Mouse (Mus musculus) adrenal gland, adult 18-20 months (tissue): ENCODE data around the gene Mxd1. TPM values are rescaled to one million over a fixed set of nuclear protein-coding genes. Genes with fewer than 3 reads are reported as not detected.

ENCODE experiments used
- DNase-seq, 2 experiments: peaks; one replicate each; pipeline ENCODE4 v3.0.0; 2021 to 2022; ENCODE audit warnings: low spot score in 2 of 2
- total RNA-seq, 2 experiments: library from RNA; stranded (reverse); gene quantifications; 1 replicate in 1 of 2; 2 replicates in 1 of 2; pipeline ENCODE4 v1.2.3; 2021

Mxd1 gene
- total RNA-seq, 2 experiments from 2014 or later: 7.2 to 7.5 TPM

GRCm38 (mm10) chr6:86653026-86653425, 15.9 kb downstream of the Mxd1 start:
- no peak for DNase-seq

GRCm38 (mm10) chr6:86646143-86646542, 22.8 kb downstream of the Mxd1 start:
- DNase-seq: no peak

DNA sequence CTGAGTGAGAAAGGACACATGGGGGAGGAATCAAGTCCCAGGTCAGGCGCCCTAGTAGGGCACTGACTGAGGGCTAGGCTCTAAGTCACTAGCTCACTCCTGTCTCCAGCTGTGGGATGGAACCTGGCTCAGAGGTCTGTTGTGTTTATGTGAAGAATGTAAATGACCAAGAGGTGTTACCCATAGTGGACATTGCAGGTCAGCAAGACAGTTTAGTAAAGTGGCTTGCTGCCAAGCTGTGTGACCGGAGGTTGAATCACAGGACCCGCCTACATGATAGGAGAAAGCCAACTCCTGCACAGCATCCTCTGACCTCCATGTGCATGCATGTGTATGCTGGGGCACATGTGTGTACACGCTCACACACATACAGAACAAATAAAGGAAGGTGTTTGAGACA, 23.4 kb downstream of the Mxd1 start:
- no peak for DNase-seq

GRCm38 (mm10) chr6:86644775-86645400, 24.1 kb downstream of the Mxd1 start:
- no peak for DNase-seq

DNA sequence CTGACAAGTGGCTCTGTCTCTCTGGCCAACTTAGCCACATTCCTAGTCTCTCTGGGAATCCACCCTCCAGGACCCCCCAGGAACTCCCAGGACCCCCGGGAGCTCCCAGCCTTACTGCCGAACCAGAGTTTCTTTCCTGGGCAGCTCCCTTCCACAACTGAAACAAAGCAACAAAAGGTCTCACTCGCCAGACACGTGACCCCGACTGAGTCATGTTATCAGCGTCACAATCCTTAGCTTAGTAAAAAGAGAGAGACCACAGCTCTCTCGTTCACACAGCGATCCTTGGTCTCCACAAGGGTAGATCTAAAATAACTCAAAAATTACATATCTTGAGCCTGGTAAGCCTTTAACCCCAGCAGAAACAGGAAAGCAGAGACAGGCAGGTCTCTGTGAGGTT, 27.2 kb downstream of the Mxd1 start:
- DNase-seq: no peak

DNA sequence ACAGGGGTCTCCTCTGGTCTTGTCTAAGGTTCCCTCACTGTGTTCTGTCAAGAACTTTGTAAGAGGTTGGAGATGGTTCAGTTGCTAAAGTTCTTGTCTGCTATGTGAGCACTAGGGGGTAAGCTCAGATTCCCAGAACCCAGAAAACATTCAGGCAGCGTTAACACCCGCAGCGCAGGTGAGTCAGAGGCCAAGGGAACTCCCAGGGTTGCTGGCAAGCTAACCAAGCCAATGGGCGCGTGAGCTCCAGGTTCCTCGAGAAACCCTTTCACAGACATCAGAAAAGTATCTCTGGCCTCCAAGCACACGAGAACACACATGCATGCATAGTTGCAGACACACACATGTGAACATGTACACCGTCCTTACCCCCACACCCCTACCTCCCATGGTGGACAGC, 28.2 kb downstream of the Mxd1 start:
- DNase-seq: peak in 1 of 2 experiments; percentile 19

DNA sequence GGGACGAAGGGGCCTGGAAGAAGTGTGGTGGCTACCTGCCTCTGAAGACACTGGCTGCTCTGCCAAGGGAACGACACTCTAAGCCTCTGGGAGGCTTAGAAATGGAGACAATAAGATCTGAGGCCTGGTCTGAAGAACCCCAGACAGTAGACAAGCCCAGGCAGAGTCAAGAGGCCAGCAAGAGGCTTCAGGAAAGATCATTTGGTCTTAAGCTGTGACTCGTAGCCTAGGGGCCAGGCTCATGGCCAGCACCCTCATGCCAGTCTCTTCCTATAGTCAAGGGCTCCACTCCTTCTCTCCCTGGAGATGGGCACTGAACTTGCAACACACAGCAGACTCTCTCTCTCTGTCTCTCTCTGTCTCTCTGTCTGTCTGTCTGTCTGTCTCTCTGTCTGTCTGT, 28.8 kb downstream of the Mxd1 start:
- no peak for DNase-seq

DNA sequence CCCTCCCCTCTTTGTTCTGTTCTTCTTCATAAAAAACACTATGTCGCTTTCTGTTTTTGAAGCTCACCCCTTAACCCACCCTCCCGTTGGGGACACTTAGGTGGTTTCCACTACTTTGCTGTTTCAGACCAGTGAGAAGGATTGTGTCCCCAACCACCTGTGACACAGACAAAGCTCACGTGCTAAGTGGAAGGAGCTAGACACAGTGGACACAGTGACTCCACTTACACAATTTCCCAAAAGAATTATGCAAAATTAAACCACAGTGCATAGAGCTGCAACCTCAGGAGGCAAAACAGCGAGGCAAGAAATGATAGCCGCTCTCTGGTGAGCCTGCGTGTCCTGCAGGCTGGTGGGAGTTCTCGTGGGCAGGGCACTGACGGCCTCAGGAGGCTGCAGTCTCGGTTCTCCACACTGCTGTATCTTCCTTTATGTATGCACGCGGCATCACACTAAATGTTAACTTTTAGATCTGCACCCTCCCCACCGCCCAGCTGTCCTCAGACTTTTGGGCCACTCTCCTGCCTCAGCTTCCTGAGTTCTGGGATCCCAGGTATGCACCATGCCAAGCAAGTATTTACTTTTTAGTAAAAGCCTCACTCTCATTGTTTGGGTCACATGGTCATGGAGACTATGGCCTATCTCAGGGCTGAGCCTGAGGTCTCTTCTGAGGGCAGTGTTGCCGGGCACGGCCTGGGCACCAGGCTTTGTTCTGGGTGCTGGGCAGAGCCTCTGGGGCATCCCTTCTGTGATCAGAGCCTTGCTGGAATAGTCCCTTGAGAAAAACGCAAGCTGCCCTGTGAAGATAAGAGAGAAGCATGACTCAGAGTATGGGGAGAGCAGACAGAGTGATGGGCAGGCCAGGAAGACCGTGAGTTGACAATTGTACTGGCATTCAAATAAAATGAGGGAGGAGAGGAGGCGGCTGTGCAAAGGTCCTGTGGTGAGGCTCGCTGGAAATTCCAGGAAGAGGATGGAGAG, 29.5 kb downstream of the Mxd1 start:
- no peak for DNase-seq

GRCm38 (mm10) chr6:86638434-86638833, 30.5 kb downstream of the Mxd1 start:
- DNase-seq: no peak

DNA sequence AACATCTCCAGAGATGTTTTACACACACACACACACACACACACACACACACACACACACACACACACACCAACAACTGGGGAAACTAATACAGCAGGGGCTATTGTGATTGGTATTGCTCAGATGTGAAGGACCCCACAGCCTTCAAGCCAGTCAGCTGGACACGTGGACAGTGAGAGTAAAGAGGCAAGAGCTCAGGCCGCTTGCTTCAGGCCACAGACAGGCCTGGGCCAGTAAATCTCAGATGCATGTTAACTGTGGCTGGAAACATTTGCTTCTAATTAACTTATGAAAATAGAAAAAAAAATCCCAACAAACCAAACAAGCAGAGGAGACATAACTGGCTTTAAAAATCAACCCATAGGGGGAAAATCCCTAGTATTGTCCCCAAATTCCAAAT, 31.1 kb downstream of the Mxd1 start:
- DNase-seq: no peak

DNA sequence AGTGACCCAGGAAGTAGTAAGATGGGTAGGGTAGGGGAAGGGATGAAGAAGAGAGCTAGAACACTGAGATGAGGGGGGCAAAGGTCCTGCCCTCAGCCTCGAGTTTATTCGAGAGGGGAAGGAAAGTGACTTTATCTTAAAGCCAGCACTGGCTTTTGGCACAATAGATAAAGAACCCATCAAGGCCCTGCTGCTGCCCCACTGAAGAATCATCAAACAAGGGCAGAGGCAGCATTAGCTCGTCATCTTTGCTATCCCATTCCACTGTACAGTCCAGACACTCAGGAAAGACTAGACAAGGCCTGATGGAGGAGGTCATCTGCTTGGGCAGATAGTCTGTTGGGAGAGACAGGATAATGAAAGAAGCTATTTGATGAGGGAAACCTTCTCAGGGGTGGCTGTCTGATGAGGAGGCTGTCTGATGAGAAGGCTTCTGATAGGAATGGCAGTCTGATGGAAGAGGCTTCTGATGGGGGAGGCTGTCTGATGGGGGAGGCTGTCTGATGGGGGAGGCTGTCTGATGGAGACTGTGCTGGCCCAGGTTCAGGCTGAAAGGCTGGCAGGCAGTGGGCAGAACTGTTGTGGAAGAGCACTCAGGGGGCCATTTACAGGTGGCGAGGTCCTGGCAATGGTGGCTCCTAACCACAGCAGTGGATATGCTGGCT, 31.7 kb downstream of the Mxd1 start:
- DNase-seq: no peak

- DNase-seq: peak in 1 of 2 experiments; percentile 33
Observed at GRCm38 (mm10) chr6:86636495-86636894, 32.5 kb downstream of the Mxd1 start.

- DNase-seq: no peak
Observed at GRCm38 (mm10) chr6:86630141-86630540, 38.8 kb downstream of the Mxd1 start.

DNA sequence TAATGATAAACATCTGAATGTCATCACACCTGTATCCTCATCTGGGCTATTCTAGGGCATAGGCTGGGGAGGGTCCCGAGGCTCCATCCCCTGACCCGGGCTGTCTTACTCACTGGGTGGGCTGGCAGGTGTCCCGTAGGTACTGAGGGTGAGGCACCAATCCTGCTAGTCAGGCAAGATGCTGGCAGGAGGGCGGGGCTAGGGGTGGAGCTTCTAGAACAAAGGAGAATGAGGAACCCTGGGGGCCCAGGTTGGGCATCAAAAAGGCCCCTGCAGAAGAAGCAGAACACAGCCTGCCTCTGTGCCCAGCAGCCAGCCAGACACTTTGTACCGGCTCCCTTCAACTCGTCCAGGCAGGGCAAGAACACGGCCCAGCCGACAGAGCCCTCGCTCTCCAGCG, 41.0 kb downstream of the Mxd1 start, which contains the start of gene Asprv1:
TSS of gene Asprv1 (plus strand) at position 219 of the 400 bp plus-strand sequence.
- no peak for DNase-seq

GRCm38 (mm10) chr6:86624074-86625030, 44.6 kb downstream of the Mxd1 start:
- DNase-seq: no peak

GRCm38 (mm10) chr6:86623201-86623600, 45.8 kb downstream of the Mxd1 start:
- DNase-seq: no peak

DNA sequence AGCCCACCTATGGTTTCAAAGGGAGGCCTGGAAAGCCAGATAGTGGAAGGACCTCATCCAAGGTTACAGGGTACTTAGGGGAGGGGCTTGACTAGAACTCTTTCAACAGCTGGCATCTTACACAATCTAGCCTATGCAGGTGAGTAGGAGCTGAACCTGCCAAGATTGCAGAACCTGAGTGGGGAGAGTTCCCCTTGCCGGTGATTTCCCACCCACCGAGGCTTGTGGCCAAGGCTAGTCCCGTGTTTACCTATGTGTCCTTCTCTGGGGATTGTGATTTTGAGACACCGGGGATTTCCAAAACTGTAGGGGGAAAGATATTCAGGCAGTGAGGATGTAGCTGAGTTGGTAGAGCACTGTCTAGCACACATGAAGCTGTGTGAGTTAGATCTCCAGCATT, 53.7 kb downstream of the Mxd1 start:
- no peak for DNase-seq

- no peak for DNase-seq
Observed at GRCm38 (mm10) chr6:86610714-86611113, 58.2 kb downstream of the Mxd1 start.

- DNase-seq: no peak
Observed at GRCm38 (mm10) chr6:86609235-86609634, 59.7 kb downstream of the Mxd1 start.

DNA sequence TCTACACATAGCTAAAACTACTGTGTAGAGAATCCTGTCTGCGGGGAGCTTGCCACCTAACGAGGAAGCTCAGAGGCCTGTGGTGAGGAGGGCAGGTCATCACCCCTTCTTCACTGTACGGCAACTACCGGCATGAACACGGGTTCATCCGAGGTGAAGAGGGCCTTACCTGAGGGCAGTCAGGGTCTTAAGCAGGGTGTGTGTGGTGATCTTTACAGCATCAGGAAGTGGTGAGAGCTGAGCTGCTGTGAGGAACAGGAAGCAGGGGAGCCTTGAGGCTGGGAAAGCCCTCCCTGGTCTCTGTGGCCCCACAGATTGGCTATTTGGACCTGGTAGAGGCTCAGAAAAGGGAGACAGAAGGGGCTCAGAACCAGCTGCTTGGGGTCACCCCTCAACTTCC, 61.5 kb downstream of the Mxd1 start:
- no peak for DNase-seq

- no peak for DNase-seq
Observed at GRCm38 (mm10) chr6:86606289-86606688, 62.7 kb downstream of the Mxd1 start.
